Mouse (Mus musculus): Measurements from ENCODE around the gene Sh3bp5l. TPM values are rescaled to one million over a fixed set of nuclear protein-coding genes. Genes with fewer than 3 reads are reported as not detected.

Gene Sh3bp5l
- polyA plus RNA-seq, 1 experiment from 2014 or later = 17.5 TPM

DNA sequence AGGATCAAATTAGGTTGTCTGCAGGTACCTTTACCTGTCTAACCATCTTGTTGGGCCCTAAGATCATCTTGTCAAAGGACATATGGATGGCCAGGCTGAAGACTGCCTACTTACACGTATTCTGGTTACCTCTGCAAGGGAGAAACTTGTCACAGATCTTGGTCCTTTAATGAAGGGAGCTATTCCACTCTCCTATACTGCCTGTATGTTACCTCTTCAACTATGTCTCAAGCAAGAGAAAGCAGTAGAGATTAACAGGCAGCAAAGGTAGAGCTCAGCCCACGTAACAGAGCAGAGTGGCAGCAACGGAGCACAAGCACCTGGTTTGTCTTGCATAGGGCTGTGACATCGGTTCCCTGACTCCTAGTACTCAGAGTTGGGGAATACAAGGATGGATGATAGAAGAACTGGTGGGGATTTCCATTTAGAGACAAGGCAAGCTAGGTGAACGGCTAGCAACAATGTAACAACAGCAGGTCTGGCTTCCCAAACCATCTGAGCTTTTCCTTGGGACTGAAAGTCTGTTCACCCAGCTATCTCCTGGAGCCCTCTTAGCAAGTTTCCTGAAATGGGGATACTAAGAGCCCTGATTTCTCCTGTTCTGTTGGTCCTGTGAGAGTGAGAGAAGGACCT lies 14.9 kb upstream of the Sh3bp5l start:
- Histone ChIP-seq H3K9ac (ENCODE audit: low read depth, low read length) (no peak overlapping the region), H3K4me1 (ENCODE audit: control insufficient read depth, insufficient read depth, low read length) (no peaks in the 10 kb centered on the region), H3K27me3 (ENCODE audit: control insufficient read depth, insufficient read depth, low read length) (no peaks in the 10 kb centered on the region), H3K27ac (ENCODE audit: low read depth, low read length) (no peak overlapping the region), H3K4me2 (no peak overlapping the region), H3K9me3 (replicated peaks; ENCODE audit: control insufficient read depth, low read length) (no peaks in the 10 kb centered on the region), H3K36me3 (ENCODE audit: control insufficient read depth, insufficient read depth, low read length) (peaks cover 5% of the 10 kb centered on the region; the same call in 1 of the 2 replicates), H3K4me3 (ENCODE audit: low read depth, low read length) (no peak overlapping the region)
- no peak for ATAC-seq (replicated peaks; ENCODE audit: insufficient number of reproducible peaks, low FRiP score, low TSS enrichment)
- WGBS (ENCODE audit: insufficient replicate concordance) = 92% methylated on average over 5 of the region's 5 CpGs

DNA sequence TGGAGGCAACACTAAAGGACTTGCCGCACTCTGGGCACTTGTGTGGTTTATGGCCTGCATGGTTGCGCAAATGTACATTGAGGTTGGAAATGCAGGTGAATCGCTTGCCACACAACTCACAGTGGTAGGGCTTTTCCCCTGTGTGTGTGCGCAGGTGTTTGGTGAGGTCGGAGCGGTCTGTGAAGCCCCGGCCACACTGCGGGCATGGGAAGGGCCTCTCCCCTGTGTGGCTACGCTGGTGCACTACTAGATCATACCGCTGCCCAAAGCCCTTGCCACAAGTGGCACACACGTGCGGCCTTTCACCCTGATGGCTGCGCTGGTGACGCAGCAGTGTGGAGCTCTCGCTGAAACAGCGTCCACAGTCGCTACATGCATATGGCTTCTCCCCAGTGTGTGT lies 14.2 kb upstream of the Sh3bp5l start:
- H3K9me3 ChIP-seq (replicated peaks; ENCODE audit: control insufficient read depth, low read length) = no peaks in the 10 kb centered on the region
- no peak overlapping the region for H3K9ac ChIP-seq (ENCODE audit: low read depth, low read length)
- peaks cover 5% of the 10 kb centered on the region; the same call in 1 of the 2 replicates for H3K36me3 ChIP-seq (ENCODE audit: control insufficient read depth, insufficient read depth, low read length)
- ATAC-seq (replicated peaks; ENCODE audit: insufficient number of reproducible peaks, low FRiP score, low TSS enrichment) = no peak
- WGBS (ENCODE audit: insufficient replicate concordance) = 80% methylated on average over 17 of the region's 17 CpGs
- no peak overlapping the region for H3K27ac ChIP-seq (ENCODE audit: low read depth, low read length)
- H3K4me2 ChIP-seq = no peak overlapping the region
- H3K4me3 ChIP-seq (ENCODE audit: low read depth, low read length) = no peak overlapping the region
- H3K27me3 ChIP-seq (ENCODE audit: control insufficient read depth, insufficient read depth, low read length) = no peaks in the 10 kb centered on the region
- no peaks in the 10 kb centered on the region for H3K4me1 ChIP-seq (ENCODE audit: control insufficient read depth, insufficient read depth, low read length)

DNA sequence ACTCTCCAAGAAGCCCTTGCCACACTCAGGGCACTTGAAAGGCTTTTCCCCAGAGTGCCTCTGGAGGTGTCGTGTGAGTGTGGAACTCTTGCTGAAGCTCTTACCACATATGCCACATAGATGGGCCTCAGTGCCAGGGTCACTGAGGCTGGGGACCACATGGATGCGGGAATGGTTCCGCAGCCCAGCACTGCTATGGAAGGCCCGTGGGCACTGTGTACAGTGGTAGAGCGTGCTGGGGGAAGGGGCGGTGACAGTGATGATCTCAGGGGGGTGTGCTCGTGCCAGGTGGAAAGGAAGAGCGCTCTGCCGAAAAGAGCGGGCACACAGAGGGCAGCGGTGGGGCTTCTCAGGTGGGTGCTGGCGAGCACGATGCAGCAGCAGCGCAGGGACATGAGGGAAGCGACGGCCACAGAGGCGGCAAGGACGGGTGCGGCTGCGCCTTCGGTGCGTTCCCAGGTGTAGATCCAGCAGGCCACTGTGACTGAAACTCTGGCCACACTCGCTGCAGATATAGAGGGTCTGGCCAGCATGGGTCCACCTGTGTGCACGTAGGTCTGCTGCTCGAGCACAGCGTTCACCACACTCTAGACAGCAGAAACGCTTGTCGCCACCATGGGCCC lies 13.6 kb upstream of the Sh3bp5l start:
- H3K36me3 ChIP-seq (ENCODE audit: control insufficient read depth, insufficient read depth, low read length) = 0 out of 2 replicates have a peak, but pooled peaks cover 3% of the 10 kb centered on the region
- 0 out of 2 replicates have a peak, but pooled peaks have one; percentile 49 for ATAC-seq (replicated peaks; ENCODE audit: insufficient number of reproducible peaks, low FRiP score, low TSS enrichment)
- WGBS (ENCODE audit: insufficient replicate concordance) = 61% methylated on average over 28 of the region's 28 CpGs

DNA sequence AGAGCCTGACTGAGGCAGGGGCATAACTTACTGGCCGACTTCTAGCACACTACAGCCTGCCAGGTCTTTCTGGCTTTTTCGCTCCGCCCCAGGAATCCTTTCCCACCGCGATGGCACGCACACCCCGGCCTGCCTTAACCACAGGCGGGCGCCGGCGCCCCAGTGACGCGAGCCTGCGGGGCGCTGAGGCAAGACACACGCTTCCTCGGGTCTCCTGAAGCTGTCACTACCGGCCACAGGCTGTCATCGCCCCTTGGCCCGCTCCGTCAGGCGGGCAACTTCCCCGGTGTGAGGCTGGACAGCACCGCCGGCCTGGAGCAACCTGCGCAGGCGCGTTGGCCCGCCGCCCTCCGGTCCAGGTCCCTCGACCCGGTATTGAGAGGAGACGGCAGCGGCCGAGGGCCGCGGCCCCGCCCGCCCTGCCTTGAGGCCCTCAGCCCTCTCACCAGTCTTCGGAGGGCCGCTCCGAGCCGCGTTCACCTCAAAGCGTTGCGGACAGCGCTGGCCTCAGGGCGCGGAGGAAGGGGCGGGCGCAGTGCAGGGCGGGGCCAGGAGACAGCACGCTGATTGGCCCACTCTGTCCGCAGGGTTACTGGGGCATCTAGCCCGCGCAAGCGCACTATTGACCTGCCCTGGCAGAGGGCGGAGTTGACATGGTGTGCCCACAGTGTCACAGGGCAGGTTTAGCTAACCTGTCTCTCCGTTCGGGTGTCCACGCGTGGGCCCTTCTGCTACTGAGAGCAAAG lies 7.5 kb upstream of the Sh3bp5l start:
- peaks cover 5% of the 10 kb centered on the region; the same call in 1 of the 2 replicates for H3K36me3 ChIP-seq (ENCODE audit: control insufficient read depth, insufficient read depth, low read length)
- H3K9me3 ChIP-seq (replicated peaks; ENCODE audit: control insufficient read depth, low read length) = no peaks in the 10 kb centered on the region
- ATAC-seq (replicated peaks; ENCODE audit: insufficient number of reproducible peaks, low FRiP score, low TSS enrichment) = peak; percentile 98
- peak overlapping the region; percentile 83 for H3K9ac ChIP-seq (ENCODE audit: low read depth, low read length)
- H3K27ac ChIP-seq (ENCODE audit: low read depth, low read length) = peak overlapping the region; percentile 98
- peak overlapping the region; percentile 62 for H3K4me3 ChIP-seq (ENCODE audit: low read depth, low read length)
- WGBS (ENCODE audit: insufficient replicate concordance) = under 1% methylated on average over 62 of the region's 63 CpGs
- H3K4me1 ChIP-seq (ENCODE audit: control insufficient read depth, insufficient read depth, low read length) = peaks cover 7% of the 10 kb centered on the region
- H3K27me3 ChIP-seq (ENCODE audit: control insufficient read depth, insufficient read depth, low read length) = no peaks in the 10 kb centered on the region
- peak overlapping the region; percentile 97 for H3K4me2 ChIP-seq

More for the DNA sequence above, 13.6 kb upstream of the Sh3bp5l start:
- Histone ChIP-seq H3K9ac (ENCODE audit: low read depth, low read length) (no peak overlapping the region), H3K27ac (ENCODE audit: low read depth, low read length) (no peak overlapping the region), H3K27me3 (ENCODE audit: control insufficient read depth, insufficient read depth, low read length) (no peaks in the 10 kb centered on the region), H3K4me2 (no peak overlapping the region), H3K9me3 (replicated peaks; ENCODE audit: control insufficient read depth, low read length) (no peaks in the 10 kb centered on the region), H3K4me3 (ENCODE audit: low read depth, low read length) (no peak overlapping the region), H3K4me1 (ENCODE audit: control insufficient read depth, insufficient read depth, low read length) (no peaks in the 10 kb centered on the region)

DNA sequence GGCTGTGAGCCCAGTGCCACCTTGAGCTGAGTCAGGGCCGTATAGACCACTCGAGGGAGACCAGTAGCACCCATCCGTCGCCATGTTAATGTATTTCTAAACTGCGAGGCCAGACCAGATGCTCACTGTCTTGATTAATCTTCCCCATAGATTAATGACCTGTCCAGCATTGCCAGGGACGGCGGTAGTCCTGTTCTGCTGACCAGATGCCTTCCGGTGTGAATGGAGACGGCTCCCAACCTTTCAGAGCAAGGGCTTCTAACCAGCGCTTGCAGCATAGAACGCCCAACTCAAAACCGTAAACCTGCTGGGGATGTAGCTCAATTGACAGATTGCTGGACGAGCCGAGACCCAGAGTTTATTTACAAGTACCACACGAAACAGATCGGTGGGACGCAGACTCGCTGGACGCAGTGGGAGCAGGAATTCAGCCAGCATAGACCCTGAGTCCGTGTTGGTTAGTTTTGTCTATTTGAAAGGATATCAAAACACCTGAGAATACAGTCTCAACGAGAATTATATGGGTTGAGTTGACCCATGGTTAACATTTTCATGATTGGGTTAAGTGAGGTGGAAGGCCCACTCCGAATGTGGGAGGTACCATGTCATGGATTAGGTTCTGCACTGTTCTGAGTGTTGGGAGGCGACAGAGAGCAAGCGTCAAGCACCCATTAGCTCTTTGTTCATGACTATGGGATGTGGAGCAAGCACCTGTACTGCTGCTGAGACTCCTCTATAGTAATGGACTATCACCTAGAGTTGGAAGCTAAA lies 6.8 kb upstream of the Sh3bp5l start:
- 13% methylated on average over 24 of the region's 24 CpGs for WGBS (ENCODE audit: insufficient replicate concordance)
- H3K9ac ChIP-seq (ENCODE audit: low read depth, low read length) = peak overlapping the region; percentile 83
- no peaks in the 10 kb centered on the region for H3K27me3 ChIP-seq (ENCODE audit: control insufficient read depth, insufficient read depth, low read length)
- peak overlapping the region; percentile 97 for H3K4me2 ChIP-seq
- peak overlapping the region; percentile 98 for H3K27ac ChIP-seq (ENCODE audit: low read depth, low read length)
- H3K4me3 ChIP-seq (ENCODE audit: low read depth, low read length) = peak overlapping the region; percentile 62
- H3K36me3 ChIP-seq (ENCODE audit: control insufficient read depth, insufficient read depth, low read length) = peaks cover 5% of the 10 kb centered on the region; the same call in 1 of the 2 replicates
- H3K4me1 ChIP-seq (ENCODE audit: control insufficient read depth, insufficient read depth, low read length) = peaks cover 7% of the 10 kb centered on the region
- no peaks in the 10 kb centered on the region for H3K9me3 ChIP-seq (replicated peaks; ENCODE audit: control insufficient read depth, low read length)
- ATAC-seq (replicated peaks; ENCODE audit: insufficient number of reproducible peaks, low FRiP score, low TSS enrichment) = no peak

DNA sequence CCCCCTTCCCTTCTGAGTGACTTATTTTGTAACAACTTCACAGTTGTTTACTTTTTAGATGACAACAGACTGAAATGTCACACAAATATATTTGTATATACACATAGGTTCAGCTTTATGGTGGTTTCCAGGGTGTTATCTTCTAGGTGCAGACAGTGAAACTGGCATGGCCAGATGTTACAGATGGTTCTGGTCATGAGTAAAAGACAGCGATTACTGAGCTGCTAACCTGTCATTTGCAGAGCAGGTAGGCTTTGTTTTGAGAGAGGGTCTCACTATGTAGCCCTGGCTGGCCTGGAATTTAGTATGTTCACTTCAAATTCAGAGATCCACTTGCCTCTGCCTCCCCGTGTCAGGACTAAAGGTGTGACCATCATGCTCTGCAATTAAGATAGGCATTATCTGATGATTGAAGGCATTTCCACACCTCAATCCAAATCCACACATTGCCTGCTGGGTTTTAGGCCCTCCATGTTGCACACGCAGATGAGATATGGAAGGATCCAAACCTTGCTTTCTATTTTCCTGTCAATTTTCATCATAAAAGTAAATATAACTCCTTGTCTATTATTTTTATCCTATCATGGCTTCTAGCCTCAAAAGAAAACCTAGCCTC lies 5.8 kb upstream of the Sh3bp5l start:
- H3K27me3 ChIP-seq (ENCODE audit: control insufficient read depth, insufficient read depth, low read length) = no peaks in the 10 kb centered on the region
- H3K9ac ChIP-seq (ENCODE audit: low read depth, low read length) = no peak overlapping the region
- no peak overlapping the region for H3K27ac ChIP-seq (ENCODE audit: low read depth, low read length)
- H3K4me3 ChIP-seq (ENCODE audit: low read depth, low read length) = no peak overlapping the region
- WGBS (ENCODE audit: insufficient replicate concordance) = 80% methylated on average over 3 of the region's 3 CpGs
- H3K9me3 ChIP-seq (replicated peaks; ENCODE audit: control insufficient read depth, low read length) = no peaks in the 10 kb centered on the region
- H3K4me1 ChIP-seq (ENCODE audit: control insufficient read depth, insufficient read depth, low read length) = peaks cover 16% of the 10 kb centered on the region
- no peak for ATAC-seq (replicated peaks; ENCODE audit: insufficient number of reproducible peaks, low FRiP score, low TSS enrichment)
- peaks cover 5% of the 10 kb centered on the region; the same call in 1 of the 2 replicates for H3K36me3 ChIP-seq (ENCODE audit: control insufficient read depth, insufficient read depth, low read length)
- H3K4me2 ChIP-seq = no peak overlapping the region

DNA sequence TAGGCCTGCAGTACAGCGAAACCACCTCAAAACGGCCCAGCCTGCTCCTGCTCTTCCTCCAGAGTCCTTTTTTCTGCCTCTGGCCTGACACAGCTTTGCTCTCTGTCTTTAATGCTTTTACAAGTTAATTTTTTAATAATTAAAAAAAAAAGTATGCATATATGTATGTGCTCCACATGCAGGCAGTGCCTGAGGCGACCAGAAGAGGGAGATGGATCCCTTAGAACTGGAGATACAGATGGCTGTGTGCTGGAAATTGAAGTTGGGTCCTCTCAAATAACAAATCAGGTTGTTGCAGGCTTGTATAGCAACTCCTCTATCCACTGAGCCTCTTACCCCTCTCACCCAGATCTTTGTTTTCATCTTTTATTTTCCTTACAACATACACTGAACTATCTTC lies 3.7 kb upstream of the Sh3bp5l start:
- Histone ChIP-seq H3K27me3 (ENCODE audit: control insufficient read depth, insufficient read depth, low read length) (no peaks in the 10 kb centered on the region), H3K36me3 (ENCODE audit: control insufficient read depth, insufficient read depth, low read length) (peaks cover 5% of the 10 kb centered on the region; the same call in 1 of the 2 replicates), H3K27ac (ENCODE audit: low read depth, low read length) (no peak overlapping the region), H3K4me1 (ENCODE audit: control insufficient read depth, insufficient read depth, low read length) (peaks cover 22% of the 10 kb centered on the region), H3K9ac (ENCODE audit: low read depth, low read length) (no peak overlapping the region), H3K4me3 (ENCODE audit: low read depth, low read length) (no peak overlapping the region), H3K4me2 (no peak overlapping the region), H3K9me3 (replicated peaks; ENCODE audit: control insufficient read depth, low read length) (no peaks in the 10 kb centered on the region)
- no peak for ATAC-seq (replicated peaks; ENCODE audit: insufficient number of reproducible peaks, low FRiP score, low TSS enrichment)
- WGBS (ENCODE audit: insufficient replicate concordance) = 91% methylated on average over 3 of the region's 3 CpGs

DNA sequence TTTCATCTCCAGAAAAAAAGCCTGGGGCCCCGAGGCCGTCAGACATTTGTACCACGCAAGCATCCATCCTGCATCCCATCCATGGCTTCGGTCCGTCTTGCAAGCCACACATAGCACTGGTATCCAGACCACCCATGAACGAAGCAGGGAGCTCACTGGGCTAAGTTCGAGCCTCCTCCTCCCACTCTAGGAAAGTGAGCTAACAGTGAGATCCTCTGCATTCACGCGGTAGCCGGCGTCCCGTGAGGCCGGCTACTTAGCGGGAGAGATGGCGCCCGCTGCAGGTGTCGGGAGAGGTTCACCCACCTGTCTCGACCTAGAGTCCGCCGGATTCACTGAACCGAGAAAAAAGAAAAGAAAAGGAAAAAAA lies 633 bp upstream of the Sh3bp5l start:
- H3K9me3 ChIP-seq (replicated peaks; ENCODE audit: control insufficient read depth, low read length) = no peaks in the 10 kb centered on the region
- under 1% methylated on average over 21 of the region's 21 CpGs for WGBS (ENCODE audit: insufficient replicate concordance)
- H3K27ac ChIP-seq (ENCODE audit: low read depth, low read length) = peak overlapping the region; percentile 25; the same call in 1 of the 2 replicates
- peaks cover 24% of the 10 kb centered on the region for H3K4me1 ChIP-seq (ENCODE audit: control insufficient read depth, insufficient read depth, low read length)
- peaks cover 5% of the 10 kb centered on the region; the same call in 1 of the 2 replicates for H3K36me3 ChIP-seq (ENCODE audit: control insufficient read depth, insufficient read depth, low read length)
- no peak; the same call in 1 of the 2 replicates for ATAC-seq (replicated peaks; ENCODE audit: insufficient number of reproducible peaks, low FRiP score, low TSS enrichment)
- peak overlapping the region; percentile 92 for H3K4me3 ChIP-seq (ENCODE audit: low read depth, low read length)
- H3K9ac ChIP-seq (ENCODE audit: low read depth, low read length) = peak overlapping the region; percentile 89
- no peaks in the 10 kb centered on the region for H3K27me3 ChIP-seq (ENCODE audit: control insufficient read depth, insufficient read depth, low read length)
- peak overlapping the region; percentile 88 for H3K4me2 ChIP-seq
